Mouse (Mus musculus) midbrain, embryonic 14.5 days (tissue): ENCODE measurements around the gene Adgrg1. TPM values are rescaled to one million over a fixed set of nuclear protein-coding genes. Genes with fewer than 3 reads are reported as not detected.

ENCODE experiments used
- polyA plus RNA-seq: library from polyadenylated mRNA; unstranded; fragments of >200 nt; fragmentation: Nextera tagmentation; extraction: Ambion mirVana; gene quantifications from 2 replicates; pipeline ENCODE4 v1.2.1, GENCODE M21; 2014

Adgrg1 gene
- polyA plus RNA-seq, 1 experiment from 2014 or later, result 165 TPM

Other genes with a start within 250 kb of the Adgrg1 start
- 0.67 TPM in 1 of 2 replicates, not detected in the other for gene Ccl22, start 229.2 kb upstream of the Adgrg1 start, polyA plus RNA-seq
- 19.1 and 21.8 TPM in 2 replicates for gene Cx3cl1, start 202.7 kb upstream of the Adgrg1 start, polyA plus RNA-seq
- gene Ccl17, start 164.3 kb upstream of the Adgrg1 start, polyA plus RNA-seq, result 0.81 TPM in 1 of 2 replicates, not detected in the other
- 54.9 and 56.0 TPM in 2 replicates for gene Coq9, start 136.4 kb upstream of the Adgrg1 start, polyA plus RNA-seq
- 166 and 200 TPM in 2 replicates for gene Ciapin1, start 136.4 kb upstream of the Adgrg1 start, polyA plus RNA-seq
- gene Polr2c, start 117.3 kb upstream of the Adgrg1 start, polyA plus RNA-seq, result 117 and 127 TPM in 2 replicates
- 65.0 and 77.9 TPM in 2 replicates for gene Dok4, start 98.4 kb upstream of the Adgrg1 start, polyA plus RNA-seq
- gene Ccdc102a, start 56.7 kb upstream of the Adgrg1 start, polyA plus RNA-seq, result 3.6 and 5.2 TPM in 2 replicates
- gene Adgrg5, start 51.1 kb upstream of the Adgrg1 start, polyA plus RNA-seq, result 0.12 TPM in 1 of 2 replicates, not detected in the other
- gene Adgrg3, start 42.9 kb downstream of the Adgrg1 start, polyA plus RNA-seq, result 0.24 and 1.3 TPM in 2 replicates
- gene Drc7, start 80.4 kb downstream of the Adgrg1 start, polyA plus RNA-seq, result 1.2 TPM in 2 replicates
- gene Katnb1, start 106.4 kb downstream of the Adgrg1 start, polyA plus RNA-seq, result 42.4 and 46.1 TPM in 2 replicates
- 19.4 and 21.9 TPM in 2 replicates for gene Kifc3, start 228.1 kb downstream of the Adgrg1 start, polyA plus RNA-seq